Mouse (Mus musculus) urinary bladder, postnatal 4 days (tissue): ENCODE results near the gene Pdcl2.

Experiments used
- DNase-seq, 2 experiments: peaks; one replicate each; pipeline ENCODE4 v3.0.0; 2021 to 2022; ENCODE audit warnings: low spot score in 2 of 2

Gene Pdcl2

GRCm38 (mm10) chr5:76303745-76304451, 27.1 kb downstream of the Pdcl2 start:
- DNase-seq = peak; percentile 72 to 81

GRCm38 (mm10) chr5:76303379-76303744, 27.6 kb downstream of the Pdcl2 start:
- no peak for DNase-seq

GRCm38 (mm10) chr5:76302009-76302408, 28.9 kb downstream of the Pdcl2 start:
- no peak for DNase-seq

- no peak for DNase-seq
These were observed 41.7 kb downstream of the Pdcl2 start for GRCm38 (mm10) chr5:76289234-76289691.

GRCm38 (mm10) chr5:76288256-76288655, 42.7 kb downstream of the Pdcl2 start:
- DNase-seq = no peak

- DNase-seq = no peak
These were observed 43.9 kb downstream of the Pdcl2 start for GRCm38 (mm10) chr5:76287062-76287461.

- DNase-seq = no peak
These were observed 45.3 kb downstream of the Pdcl2 start for GRCm38 (mm10) chr5:76285699-76286098.

GRCm38 (mm10) chr5:76283890-76284289, 47.1 kb downstream of the Pdcl2 start:
- DNase-seq = no peak

GRCm38 (mm10) chr5:76274977-76275376, 56.0 kb downstream of the Pdcl2 start:
- no peak for DNase-seq
